Mouse (Mus musculus): Measurements from ENCODE around the gene Spata13. TPM values are rescaled to one million over a fixed set of nuclear protein-coding genes. Genes with fewer than 3 reads are reported as not detected.

The Spata13 gene
- polyA plus RNA-seq, 1 experiment from 2014 or later: 14.0 TPM

DNA sequence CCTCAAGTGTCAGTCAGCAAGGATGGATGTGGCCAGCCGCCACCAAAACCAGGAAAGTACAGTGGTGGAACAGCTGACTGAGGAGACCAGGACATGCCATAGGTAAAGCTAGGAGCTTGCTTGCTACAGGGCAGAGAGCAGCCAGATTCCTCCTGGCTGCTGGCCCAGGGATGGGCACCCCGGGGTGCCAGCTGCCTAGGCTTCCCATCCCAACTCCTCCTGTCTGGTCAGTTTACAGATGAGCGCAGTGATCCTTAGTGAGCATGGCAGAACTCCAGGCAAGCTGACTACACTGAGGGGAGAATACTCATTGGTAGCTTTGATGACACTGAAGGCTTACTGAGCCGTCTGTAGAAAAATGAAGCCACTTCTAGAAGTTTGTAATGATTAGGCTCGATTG is 101.4 kb downstream of the Spata13 start:
- peak overlapping the region; percentile 45 for H3K4me2 ChIP-seq (ENCODE audit: low read depth, low read length)
- no peak for TF ChIP-seq EP300 (IDR thresholded peaks at IDR 0.05; ENCODE audit: low read depth)
- TF ChIP-seq CTCF (IDR thresholded peaks at IDR 0.05; ENCODE audit: low read depth): no peak
- DNase-seq (no peak), ATAC-seq (no peak)
- H3K27ac ChIP-seq (ENCODE audit: low read depth): peak overlapping the region; percentile 95
- H3K4me1 ChIP-seq (ENCODE audit: insufficient read depth): peaks cover 42% of the 10 kb centered on the region
- H3K36me3 ChIP-seq (replicated peaks; ENCODE audit: insufficient read depth, low read length): peaks cover 4% of the 10 kb centered on the region; the same call in 1 of the 2 replicates
- 56% methylated on average over 5 of the region's 5 CpGs for WGBS (ENCODE audit: insufficient replicate concordance)
- H3K4me3 ChIP-seq (ENCODE audit: low read depth, low read length): no peak overlapping the region
- H3K9me3 ChIP-seq (ENCODE audit: low read length): no peaks in the 10 kb centered on the region
- no peaks in the 10 kb centered on the region for H3K27me3 ChIP-seq (ENCODE audit: insufficient read depth, low read length)
- H3K9ac ChIP-seq (replicated peaks): 0 out of 2 replicates have a peak overlapping the region, but pooled peaks have one; percentile 13

DNA sequence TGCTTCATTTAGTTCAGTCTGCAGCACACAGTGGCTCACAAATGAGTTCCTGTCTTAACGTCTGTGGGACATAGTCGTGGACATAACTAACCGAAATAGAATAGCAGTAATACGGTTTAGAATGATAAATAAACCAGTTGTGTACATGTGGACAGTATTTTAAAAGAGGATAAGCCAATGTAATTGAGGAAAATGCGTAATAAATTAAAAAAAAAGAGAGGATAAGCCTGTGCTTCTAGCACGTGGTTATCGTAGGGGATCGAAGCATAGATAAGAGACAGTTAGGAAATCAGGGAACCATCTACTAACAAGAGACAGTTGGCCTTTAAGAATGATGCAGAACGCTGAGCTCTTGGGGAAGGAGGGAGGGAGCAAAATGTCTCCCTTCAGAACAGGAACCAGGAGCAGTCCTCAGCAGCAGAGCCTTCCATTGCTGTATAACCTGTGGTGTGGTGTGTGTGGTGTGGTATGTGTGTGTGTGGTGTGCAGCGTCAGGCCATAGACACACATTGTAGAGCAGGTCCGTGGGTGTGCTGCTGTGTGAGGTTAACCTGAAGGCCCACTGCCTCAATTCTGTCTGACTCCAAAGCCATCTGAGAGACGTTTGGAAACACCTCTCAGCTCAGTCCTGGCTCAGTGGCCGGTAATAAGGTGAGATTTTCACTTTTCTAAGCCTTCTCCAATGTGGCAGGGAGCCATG is 102.2 kb downstream of the Spata13 start:
- TF ChIP-seq CTCF (IDR thresholded peaks at IDR 0.05; ENCODE audit: low read depth) (no peak), EP300 (IDR thresholded peaks at IDR 0.05; ENCODE audit: low read depth) (no peak)
- H3K4me2 ChIP-seq (ENCODE audit: low read depth, low read length): peak overlapping the region; percentile 58
- H3K27ac ChIP-seq (ENCODE audit: low read depth): peak overlapping the region; percentile 95
- DNase-seq (no peak), ATAC-seq (peak; percentile 2; the same call in 1 of the 2 replicates)
- H3K36me3 ChIP-seq (replicated peaks; ENCODE audit: insufficient read depth, low read length): peaks cover 4% of the 10 kb centered on the region; the same call in 1 of the 2 replicates
- H3K27me3 ChIP-seq (ENCODE audit: insufficient read depth, low read length): no peaks in the 10 kb centered on the region
- 30% methylated on average over 13 of the region's 13 CpGs for WGBS (ENCODE audit: insufficient replicate concordance)
- no peaks in the 10 kb centered on the region for H3K9me3 ChIP-seq (ENCODE audit: low read length)
- peak overlapping the region; percentile 34; the same call in 1 of the 2 replicates for H3K9ac ChIP-seq (replicated peaks)
- 0 out of 2 replicates have a peak overlapping the region, but pooled peaks have one; percentile 25 for H3K4me3 ChIP-seq (ENCODE audit: low read depth, low read length)
- peaks cover 50% of the 10 kb centered on the region for H3K4me1 ChIP-seq (ENCODE audit: insufficient read depth)

DNA sequence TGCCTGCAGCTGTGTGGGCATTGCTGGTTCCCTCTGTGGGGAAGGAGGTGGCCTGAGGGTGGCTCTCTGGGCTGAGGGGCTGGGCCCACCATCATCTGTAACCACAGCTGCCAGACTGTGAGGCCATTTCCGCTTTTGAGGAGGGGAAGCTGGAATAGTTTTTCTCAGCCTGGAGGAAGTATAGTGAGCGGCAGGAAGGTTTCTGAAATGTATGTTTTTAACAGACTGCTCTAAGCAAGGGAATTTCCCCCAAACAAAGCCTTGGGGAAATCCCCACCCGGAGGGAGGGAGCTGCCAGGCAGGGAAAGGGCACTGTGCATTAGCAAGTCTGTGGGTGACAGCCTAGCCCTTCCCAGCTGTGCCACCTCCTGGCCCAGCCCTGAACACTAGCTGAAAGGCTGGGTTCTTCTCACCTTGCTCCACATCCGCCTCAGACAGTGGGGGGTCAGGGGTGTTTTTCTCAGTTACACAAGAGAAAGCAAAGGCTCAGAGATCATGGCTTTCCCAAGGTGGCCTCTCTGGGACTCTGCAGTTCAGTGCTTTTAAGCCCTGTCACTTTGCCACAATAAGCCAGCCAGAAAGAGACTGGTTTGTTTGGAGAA is 102.9 kb downstream of the Spata13 start:
- no peaks in the 10 kb centered on the region for H3K9me3 ChIP-seq (ENCODE audit: low read length)
- peak overlapping the region; percentile 95 for H3K27ac ChIP-seq (ENCODE audit: low read depth)
- no peaks in the 10 kb centered on the region for H3K27me3 ChIP-seq (ENCODE audit: insufficient read depth, low read length)
- H3K4me1 ChIP-seq (ENCODE audit: insufficient read depth): peaks cover 53% of the 10 kb centered on the region
- TF ChIP-seq CTCF (IDR thresholded peaks at IDR 0.05; ENCODE audit: low read depth) (no peak), EP300 (IDR thresholded peaks at IDR 0.05; ENCODE audit: low read depth) (peak; percentile 30; the same call in 1 of the 2 replicates)
- ATAC-seq: peak; percentile 70
- peaks cover 4% of the 10 kb centered on the region; the same call in 1 of the 2 replicates for H3K36me3 ChIP-seq (replicated peaks; ENCODE audit: insufficient read depth, low read length)
- H3K4me2 ChIP-seq (ENCODE audit: low read depth, low read length): peak overlapping the region; percentile 58
- WGBS (ENCODE audit: insufficient replicate concordance): 6% methylated on average over 4 of the region's 4 CpGs
- 0 out of 2 replicates have a peak overlapping the region, but pooled peaks have one; percentile 25 for H3K4me3 ChIP-seq (ENCODE audit: low read depth, low read length)
- peak overlapping the region; percentile 34; the same call in 1 of the 2 replicates for H3K9ac ChIP-seq (replicated peaks)
- peak; percentile 60 for DNase-seq

DNA sequence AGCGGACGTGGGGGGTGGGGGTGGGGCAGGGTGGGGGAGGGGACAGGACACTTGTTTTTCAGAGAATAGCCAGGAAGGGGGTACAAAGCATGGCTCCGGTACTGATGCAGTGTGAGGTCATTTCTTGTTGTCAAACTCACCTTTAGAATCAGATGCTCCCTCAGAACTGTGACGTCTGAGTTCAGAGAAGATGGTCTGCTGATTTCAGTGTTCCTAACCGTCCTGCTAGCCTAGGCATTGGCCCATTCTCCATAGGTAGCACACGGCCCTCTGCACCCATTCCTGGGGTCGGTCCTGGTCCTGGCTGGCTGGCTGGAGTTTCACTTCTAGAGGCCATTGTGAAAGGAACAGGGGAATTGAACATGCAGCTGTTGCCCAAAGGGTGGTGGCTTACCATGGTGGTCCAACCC is 103.4 kb downstream of the Spata13 start:
- H3K36me3 ChIP-seq (replicated peaks; ENCODE audit: insufficient read depth, low read length): peaks cover 6% of the 10 kb centered on the region; the same call in 1 of the 2 replicates
- ATAC-seq (0 out of 2 replicates have a peak, but pooled peaks have one; percentile 1), DNase-seq (no peak)
- H3K4me1 ChIP-seq (ENCODE audit: insufficient read depth): peaks cover 56% of the 10 kb centered on the region
- no peak for TF ChIP-seq EP300 (IDR thresholded peaks at IDR 0.05; ENCODE audit: low read depth)
- TF ChIP-seq CTCF (IDR thresholded peaks at IDR 0.05; ENCODE audit: low read depth): no peak
- H3K27ac ChIP-seq (ENCODE audit: low read depth): peak overlapping the region; percentile 95
- peak overlapping the region; percentile 58 for H3K4me2 ChIP-seq (ENCODE audit: low read depth, low read length)
- 0 out of 2 replicates have a peak overlapping the region, but pooled peaks have one; percentile 34 for H3K9ac ChIP-seq (replicated peaks)
- WGBS (ENCODE audit: insufficient replicate concordance): 20% methylated on average over 7 of the region's 7 CpGs
- no peaks in the 10 kb centered on the region for H3K27me3 ChIP-seq (ENCODE audit: insufficient read depth, low read length)
- H3K9me3 ChIP-seq (ENCODE audit: low read length): no peaks in the 10 kb centered on the region
- 0 out of 2 replicates have a peak overlapping the region, but pooled peaks have one; percentile 25 for H3K4me3 ChIP-seq (ENCODE audit: low read depth, low read length)

DNA sequence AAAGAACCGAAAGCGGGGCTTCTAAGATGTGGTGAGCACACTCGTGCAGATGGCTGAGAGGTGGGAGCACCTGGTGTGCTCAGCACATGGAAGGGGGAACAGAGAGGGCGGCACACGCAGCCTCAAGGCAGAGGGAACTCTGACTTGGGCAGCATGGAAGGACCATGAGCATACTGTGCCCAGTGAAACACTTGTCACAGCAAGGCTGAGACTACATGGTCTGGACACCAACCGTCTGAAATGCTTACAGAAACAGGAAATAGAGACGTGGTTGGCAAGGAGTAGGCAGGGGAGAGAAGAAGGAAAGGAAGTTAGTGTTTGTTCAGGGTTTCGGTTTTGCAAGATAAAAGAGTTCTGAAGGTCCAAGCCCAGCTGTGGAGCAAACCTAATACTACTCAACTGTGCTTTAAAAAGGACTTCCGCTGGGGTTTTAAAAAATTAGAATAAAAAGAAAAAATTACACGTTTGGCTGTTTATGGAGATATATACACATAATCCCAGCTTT is 104.7 kb downstream of the Spata13 start:
- peak overlapping the region; percentile 62 for H3K4me2 ChIP-seq (ENCODE audit: low read depth, low read length)
- DNase-seq: no peak
- peak; percentile 17; the same call in 1 of the 2 replicates for ATAC-seq
- H3K27me3 ChIP-seq (ENCODE audit: insufficient read depth, low read length): no peaks in the 10 kb centered on the region
- TF ChIP-seq CTCF (IDR thresholded peaks at IDR 0.05; ENCODE audit: low read depth): no peak
- no peak for TF ChIP-seq EP300 (IDR thresholded peaks at IDR 0.05; ENCODE audit: low read depth)
- peak overlapping the region; percentile 95 for H3K27ac ChIP-seq (ENCODE audit: low read depth)
- H3K4me3 ChIP-seq (ENCODE audit: low read depth, low read length): 0 out of 2 replicates have a peak overlapping the region, but pooled peaks have one; percentile 10
- H3K9me3 ChIP-seq (ENCODE audit: low read length): no peaks in the 10 kb centered on the region
- H3K4me1 ChIP-seq (ENCODE audit: insufficient read depth): peaks cover 58% of the 10 kb centered on the region
- H3K36me3 ChIP-seq (replicated peaks; ENCODE audit: insufficient read depth, low read length): peaks cover 9% of the 10 kb centered on the region; the same call in 1 of the 2 replicates
- peak overlapping the region; percentile 34; the same call in 1 of the 2 replicates for H3K9ac ChIP-seq (replicated peaks)
- 37% methylated on average over 10 of the region's 10 CpGs for WGBS (ENCODE audit: insufficient replicate concordance)

DNA sequence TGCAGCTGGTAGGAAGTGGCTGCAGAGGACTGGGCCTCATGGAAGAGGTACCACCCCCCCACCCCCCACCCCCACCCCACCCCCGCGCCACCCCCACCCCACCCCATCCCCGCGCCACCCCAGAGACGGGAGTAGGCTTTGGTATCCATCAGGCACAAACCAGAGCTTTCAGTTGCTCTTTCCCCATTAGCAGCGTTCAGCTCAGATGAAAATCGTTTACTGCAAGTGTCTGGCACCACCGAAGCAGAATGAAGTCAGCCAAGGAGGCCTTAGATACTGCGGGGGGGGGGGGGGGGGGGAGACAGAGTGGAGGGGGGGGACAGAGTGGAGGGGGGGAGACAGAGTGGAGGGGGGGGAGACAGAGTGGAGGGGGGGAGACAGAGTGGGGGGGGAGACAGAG is 105.4 kb downstream of the Spata13 start:
- TF ChIP-seq EP300 (IDR thresholded peaks at IDR 0.05; ENCODE audit: low read depth) (no peak), CTCF (IDR thresholded peaks at IDR 0.05; ENCODE audit: low read depth) (no peak)
- Histone ChIP-seq H3K9me3 (ENCODE audit: low read length) (no peaks in the 10 kb centered on the region), H3K27ac (ENCODE audit: low read depth) (peak overlapping the region; percentile 95; the same call in 1 of the 2 replicates), H3K36me3 (replicated peaks; ENCODE audit: insufficient read depth, low read length) (peaks cover 9% of the 10 kb centered on the region; the same call in 1 of the 2 replicates), H3K4me2 (ENCODE audit: low read depth, low read length) (no peak overlapping the region), H3K4me3 (ENCODE audit: low read depth, low read length) (no peak overlapping the region), H3K4me1 (ENCODE audit: insufficient read depth) (peaks cover 58% of the 10 kb centered on the region), H3K27me3 (ENCODE audit: insufficient read depth, low read length) (no peaks in the 10 kb centered on the region), H3K9ac (replicated peaks) (no peak overlapping the region)
- ATAC-seq: no peak
- 15% methylated on average over 7 of the region's 9 CpGs for WGBS (ENCODE audit: insufficient replicate concordance)
- no peak for DNase-seq
